Mouse (Mus musculus) mouse embryonic stem cell (cell line): ENCODE measurements around the gene H2al1k.
"Not testable (repeated sequence)": the region's sequence is repeated elsewhere in the genome, so short reads cannot be mapped to it uniquely, and the experiment has no call there.

Source experiments
- in situ Hi-C, 2 experiments: fragments of 300-500 bp; cut with MboI; formaldehyde crosslinking; loops; 1 replicate in 1 of 2; 3 replicates in 1 of 2; pipeline ENCODE4 v1.14.3; 2019 to 2020; ENCODE audit warnings: low sequenced_read_pairs in 2 of 2, low pct_unique_long_range_greater_than_20kb in 1 of 2, mixed read lengths in 1 of 2; ENCODE audit not compliant: unreplicated experiment in 1 of 2

Gene H2al1k

GRCm38 (mm10) chrX:9350327-9350726 lies at the start of gene H2al1k:
H2al1k (plus strand) TSS chrX:9350627.
- in situ Hi-C loops, result not testable (repeated sequence)

DNA sequence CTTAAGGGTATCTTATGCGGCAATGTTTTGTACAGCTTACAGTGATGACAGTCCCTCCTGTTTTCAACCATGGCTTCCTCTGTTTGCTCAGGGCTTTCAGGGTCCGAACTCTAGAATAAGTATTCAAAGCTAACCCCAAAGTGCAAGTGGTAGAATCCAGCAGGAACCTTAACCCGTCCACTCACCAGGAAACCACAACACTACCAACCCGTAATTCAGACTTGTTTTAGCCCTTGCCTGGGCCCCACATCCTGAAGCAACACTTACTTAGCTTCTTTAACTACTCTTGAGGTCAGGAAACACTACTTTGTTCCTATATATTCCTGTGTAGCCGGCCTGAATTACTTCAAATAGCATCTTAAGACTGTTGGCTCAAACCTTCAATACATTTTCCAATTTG lies 47.6 kb upstream of the H2al1k start:
- in situ Hi-C loops, result no loop called here

DNA sequence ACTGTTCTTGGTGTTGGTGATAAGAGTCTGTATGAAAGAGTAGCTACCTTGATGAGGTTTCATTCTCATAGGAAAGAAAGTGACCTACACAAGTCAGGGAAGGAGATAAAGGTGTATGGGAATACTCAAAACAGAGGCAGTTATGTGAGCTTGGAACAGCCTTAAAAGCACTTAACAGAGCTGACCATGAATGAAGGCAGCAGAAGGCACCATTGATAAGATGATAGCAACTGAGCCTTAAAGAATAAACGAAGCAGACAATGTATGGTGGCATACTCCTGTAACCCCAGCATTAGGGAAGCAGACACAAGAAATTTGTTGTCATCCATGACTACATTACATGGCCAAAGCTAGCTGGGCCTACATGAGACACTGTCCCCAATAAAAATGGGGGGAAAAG lies 47.0 kb upstream of the H2al1k start:
- in situ Hi-C loops, result no loop called here

DNA sequence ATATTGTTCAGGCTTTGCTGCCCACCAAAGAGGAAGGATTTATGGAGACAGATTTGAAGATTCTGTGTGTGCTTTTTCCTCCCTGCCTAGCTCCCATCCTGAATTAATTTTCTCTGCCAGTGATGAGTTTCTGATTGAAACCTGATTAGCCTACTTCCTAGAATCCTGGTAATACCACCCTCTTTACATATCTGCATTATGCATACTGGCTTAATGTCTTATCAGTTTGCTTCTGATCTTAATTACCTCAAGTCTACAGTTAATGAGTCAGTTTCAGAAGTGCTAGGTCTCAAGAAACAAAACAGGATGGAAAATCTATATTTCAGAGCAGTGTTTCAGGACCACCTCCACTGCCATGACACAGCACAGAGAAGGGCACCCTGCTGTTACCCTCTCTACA lies 34.0 kb upstream of the H2al1k start:
- in situ Hi-C loops, result not testable (repeated sequence)

GRCm38 (mm10) chrX:9327954-9328353 lies 22.5 kb upstream of the H2al1k start:
- in situ Hi-C loops, result not testable (repeated sequence)

GRCm38 (mm10) chrX:9332366-9332962 lies 18.0 kb upstream of the H2al1k start:
- in situ Hi-C loops, result not testable (repeated sequence)

- in situ Hi-C loops, result not testable (repeated sequence)
Observed at GRCm38 (mm10) chrX:9333035-9333434, 17.4 kb upstream of the H2al1k start.

- in situ Hi-C loops, result not testable (repeated sequence)
Observed at GRCm38 (mm10) chrX:9334996-9335395, 15.4 kb upstream of the H2al1k start.

DNA sequence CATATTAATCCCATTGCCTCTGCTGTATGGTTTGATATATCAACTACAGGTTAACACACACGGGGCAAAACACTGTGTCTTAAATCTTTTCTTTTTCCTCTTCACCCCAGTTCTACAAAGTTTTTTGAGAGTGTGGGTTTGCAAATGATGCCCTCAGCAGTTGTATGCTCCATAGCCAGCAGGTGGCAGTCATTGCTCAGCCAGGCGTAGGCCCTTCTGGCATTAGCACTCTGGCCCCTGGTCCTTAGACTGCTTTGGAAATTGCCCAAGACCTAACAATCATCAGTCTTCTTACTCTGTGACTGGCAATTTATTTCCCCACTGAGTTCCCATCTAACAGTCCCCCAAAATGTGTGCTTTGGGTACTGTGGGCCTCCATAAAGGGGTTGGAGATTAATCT lies 23.6 kb downstream of the H2al1k start:
- in situ Hi-C loops, result not testable (repeated sequence)

GRCm38 (mm10) chrX:9375927-9376326 lies 25.5 kb downstream of the H2al1k start:
- in situ Hi-C loops, result not testable (repeated sequence)
